Mouse (Mus musculus) erythroblast, adult 5-6 weeks (primary cell): Measurements from ENCODE around the gene Supt4a. TPM values are rescaled to one million over a fixed set of nuclear protein-coding genes. Genes with fewer than 3 reads are reported as not detected.

ENCODE experiments used
- ATAC-seq: replicated peaks from 2 replicates; pipeline ENCODE4 v1.8.0; 2016; ENCODE audit warnings: moderate number of reproducible peaks, mild to moderate bottlenecking, moderate TSS enrichment, inconsistent platforms; ENCODE audit not compliant: poor library complexity, low FRiP score, severe bottlenecking
- total RNA-seq, 2 experiments: library from RNA; stranded (forward) in 1 of 2; stranded (reverse) in 1 of 2; fragments of 150-400 nt in 1 of 2; fragments of 200-764, 138-1000 nt in 1 of 2; gene quantifications; 2 replicates each; pipeline versions ENCODE4 v1.2.3 to v1.2.4; 2015 to 2017; ENCODE audit warnings: low replicate concordance in 2 of 2

Gene Supt4a
- total RNA-seq, 2 experiments from 2014 or later = 103 to 166 TPM

GRCm38 (mm10) chr11:87761806-87762701, 24.7 kb downstream of the Supt4a start:
- no peak for ATAC-seq

- ATAC-seq = no peak
Measured at GRCm38 (mm10) chr11:87762702-87763385, 25.5 kb downstream of the Supt4a start.

- no peak for ATAC-seq
Measured at GRCm38 (mm10) chr11:87763511-87763987, 26.2 kb downstream of the Supt4a start.

DNA sequence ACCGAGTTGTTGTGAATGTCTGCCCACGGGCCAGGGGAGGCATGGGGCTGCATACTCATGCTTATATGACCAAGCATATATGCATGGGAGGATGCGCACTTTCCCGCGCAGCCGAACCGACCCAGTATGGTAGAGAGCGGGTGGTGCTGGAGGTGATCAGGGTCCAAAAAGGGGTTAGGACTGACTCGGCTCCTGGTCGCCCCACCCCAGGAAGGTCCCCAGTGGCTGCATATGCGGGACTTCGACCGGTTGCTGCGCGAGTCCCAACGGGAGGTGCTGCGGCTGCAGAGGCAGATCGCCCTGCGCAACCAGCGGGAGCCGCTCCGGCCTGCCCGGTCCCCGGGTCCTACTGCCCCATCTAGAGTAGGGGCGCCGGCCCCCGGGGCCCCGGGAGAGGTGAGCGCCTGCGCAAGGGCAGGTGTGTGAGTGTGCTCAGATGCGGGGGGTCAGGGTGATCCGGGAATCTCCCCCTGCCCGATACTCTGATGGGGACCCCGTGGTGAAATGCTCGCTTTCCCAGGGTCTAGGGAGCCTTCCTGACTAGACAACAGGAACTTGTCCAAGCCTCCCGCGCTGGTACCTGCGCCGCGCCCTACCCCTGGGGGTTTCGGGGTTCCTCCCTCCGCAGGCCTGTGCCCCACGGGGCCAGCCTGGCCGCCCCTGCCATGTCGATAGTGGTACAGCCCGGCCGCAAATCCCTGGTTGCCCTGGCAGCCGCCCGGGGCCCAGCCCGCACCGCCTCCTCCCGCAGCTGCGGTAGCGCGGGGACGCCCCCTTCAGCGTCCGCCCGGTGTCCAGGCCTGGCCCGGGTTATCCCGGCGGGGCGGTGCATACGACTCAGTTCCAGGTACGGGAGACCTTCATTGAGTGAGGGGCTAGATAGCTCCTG, 26.9 kb downstream of the Supt4a start:
- no peak for ATAC-seq

DNA sequence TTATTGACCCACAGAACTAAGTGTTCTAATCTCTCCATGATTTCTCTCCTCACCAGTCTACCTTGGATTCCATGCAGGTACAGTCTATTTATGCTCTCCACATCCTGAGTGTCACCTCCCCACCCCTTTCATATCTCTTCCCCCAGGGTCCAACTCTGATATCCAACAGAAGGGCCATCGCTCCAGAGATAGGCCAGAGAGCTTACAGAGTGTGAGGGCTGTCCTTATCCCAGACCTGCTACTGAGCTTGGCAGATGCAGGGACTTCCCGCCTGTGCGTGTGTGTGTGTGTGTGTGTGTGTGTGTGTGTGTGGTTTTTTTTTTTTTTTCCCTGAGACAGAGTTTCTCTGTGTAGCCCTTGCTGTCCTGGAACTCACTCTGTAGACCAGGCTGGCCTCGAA, 31.4 kb downstream of the Supt4a start:
- no peak for ATAC-seq

DNA sequence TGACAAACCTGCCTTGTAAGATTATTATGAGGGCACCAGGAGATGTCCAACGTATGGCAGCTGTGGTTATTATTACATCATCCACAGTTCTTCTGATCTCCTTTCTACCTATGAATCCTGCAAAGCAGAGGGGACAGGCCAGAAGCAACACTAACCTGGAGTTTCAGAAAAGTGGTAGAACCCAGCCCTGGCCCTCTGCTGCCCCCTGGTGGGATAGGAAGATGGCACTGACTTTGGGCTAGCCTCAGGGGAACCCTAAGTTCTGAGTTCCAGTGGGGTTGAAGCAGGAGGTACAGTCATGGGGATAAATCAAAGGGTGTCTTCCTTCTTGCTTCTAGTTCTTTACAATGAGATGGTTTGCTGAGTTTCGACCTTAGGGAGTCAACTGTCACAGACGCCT, 33.6 kb downstream of the Supt4a start:
- ATAC-seq = peak; percentile 78

DNA sequence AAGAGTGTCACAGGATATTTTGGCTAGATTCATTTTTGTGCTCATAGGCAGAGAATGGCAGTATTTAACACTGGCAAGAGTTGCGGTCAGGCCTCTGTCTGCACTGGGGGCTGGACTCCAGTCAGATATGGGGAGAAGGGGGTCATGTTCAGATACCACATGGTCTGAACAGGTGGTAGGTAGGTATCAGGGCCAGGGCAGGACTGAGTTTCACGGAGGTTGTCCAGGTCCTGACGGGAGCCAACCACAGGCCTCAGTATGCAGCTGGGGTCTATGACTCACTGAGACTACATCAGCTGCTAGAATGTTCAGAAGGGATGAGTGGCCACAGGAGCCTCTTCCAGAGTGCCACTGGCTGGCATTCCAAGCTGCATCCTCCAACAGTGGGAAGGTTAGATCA, 35.0 kb downstream of the Supt4a start:
- no peak for ATAC-seq

DNA sequence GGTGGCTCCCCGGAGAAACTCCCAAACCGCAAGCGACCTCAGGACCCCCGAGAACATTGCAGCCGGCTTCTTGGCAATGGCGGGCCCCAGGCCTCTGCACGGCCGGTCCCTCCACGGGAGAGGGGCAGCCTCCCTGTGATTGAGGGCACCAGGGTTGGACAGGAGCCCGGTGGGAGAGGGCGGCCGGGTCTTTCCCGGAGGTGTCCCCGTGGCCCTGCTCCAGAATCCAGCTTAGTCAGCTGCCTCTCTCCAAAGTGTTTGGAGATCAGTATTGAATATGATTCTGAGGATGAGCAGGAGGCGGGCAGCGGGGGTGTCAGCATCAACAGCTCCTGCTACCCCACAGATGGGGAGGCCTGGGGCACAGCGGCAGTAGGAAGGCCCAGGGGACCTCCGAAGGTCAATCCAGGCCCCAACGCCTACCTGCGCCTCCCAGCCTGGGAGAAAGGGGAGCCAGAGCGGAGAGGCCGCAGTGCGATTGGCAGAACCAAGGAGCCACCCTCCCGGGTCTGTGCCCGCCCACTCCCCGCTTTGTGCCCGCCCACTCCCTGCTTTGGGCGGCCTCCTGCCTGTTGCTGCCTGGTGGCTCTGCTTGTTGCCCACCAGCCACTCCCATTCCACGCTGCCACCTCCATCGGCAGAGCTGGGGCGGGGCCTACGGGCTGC, 40.9 kb downstream of the Supt4a start:
- no peak for ATAC-seq

- no peak for ATAC-seq
Measured at GRCm38 (mm10) chr11:87778915-87779314, 41.6 kb downstream of the Supt4a start.

DNA sequence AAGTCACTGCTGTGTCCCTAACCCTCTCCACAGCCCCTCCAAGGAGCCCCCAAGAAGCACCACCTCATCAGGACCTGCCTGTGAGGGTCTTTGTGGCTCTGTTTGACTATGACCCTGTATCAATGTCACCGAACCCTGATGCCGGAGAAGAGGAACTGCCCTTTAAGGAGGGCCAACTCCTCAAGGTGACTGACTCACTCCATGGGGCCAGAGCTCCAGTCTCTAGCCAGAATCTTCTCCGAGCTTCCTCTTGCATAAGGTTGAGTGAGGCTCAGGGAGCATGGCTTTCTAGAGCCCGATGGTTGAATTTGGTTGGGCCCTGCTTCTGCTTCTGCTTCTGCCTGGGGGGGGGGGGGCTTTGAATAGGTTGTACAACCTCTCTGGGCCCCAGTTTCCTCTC, 42.0 kb downstream of the Supt4a start:
- ATAC-seq = no peak

DNA sequence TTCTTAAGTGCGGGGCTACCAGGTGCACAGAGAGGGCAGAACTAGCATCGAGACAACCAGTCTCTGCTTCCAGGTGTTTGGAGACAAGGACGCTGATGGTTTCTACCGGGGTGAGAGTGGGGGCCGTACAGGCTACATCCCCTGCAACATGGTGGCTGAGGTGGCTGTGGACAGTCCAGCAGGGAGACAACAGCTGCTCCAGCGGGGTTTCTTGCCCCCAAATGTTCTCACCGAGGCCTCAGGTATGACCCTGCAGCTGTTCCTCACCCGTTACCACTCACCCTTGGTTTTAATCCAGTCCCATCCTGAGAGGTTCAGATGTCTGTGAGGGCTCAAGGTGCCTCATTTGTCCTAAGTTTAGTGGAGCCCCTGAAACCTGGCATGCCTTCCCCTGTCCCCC, 42.8 kb downstream of the Supt4a start:
- no peak for ATAC-seq

- no peak for ATAC-seq
Measured at GRCm38 (mm10) chr11:87790088-87790487, 52.7 kb downstream of the Supt4a start.

Other genes with a start within 250 kb of the Supt4a start
- gene Gm11492, start 170.9 kb upstream of the Supt4a start, total RNA-seq (2015; ENCODE audit: low replicate concordance) = not detected in 2 replicates
- not detected in 2 replicates for gene Gm11492, start 170.9 kb upstream of the Supt4a start, total RNA-seq (2017; ENCODE audit: low replicate concordance)
- gene Sept4, start 168.6 kb upstream of the Supt4a start, total RNA-seq (2015; ENCODE audit: low replicate concordance) = not detected in 2 replicates
- gene Sept4, start 168.6 kb upstream of the Supt4a start, total RNA-seq (2017; ENCODE audit: low replicate concordance) = 2.8 and 9.3 TPM in 2 replicates
- gene Mtmr4, start 145.4 kb upstream of the Supt4a start, total RNA-seq (2015; ENCODE audit: low replicate concordance) = 4.0 and 4.2 TPM in 2 replicates
- gene Mtmr4, start 145.4 kb upstream of the Supt4a start, total RNA-seq (2017; ENCODE audit: low replicate concordance) = 4.9 and 6.4 TPM in 2 replicates
- 0.38 TPM in 1 of 2 replicates, not detected in the other for gene Hsf5, start 120.4 kb upstream of the Supt4a start, total RNA-seq (2015; ENCODE audit: low replicate concordance)
- gene Hsf5, start 120.4 kb upstream of the Supt4a start, total RNA-seq (2017; ENCODE audit: low replicate concordance) = not detected in 2 replicates
- not detected in 2 replicates for gene Rnf43, start 74.8 kb upstream of the Supt4a start, total RNA-seq (2015; ENCODE audit: low replicate concordance)
- 0.98 and 1.0 TPM in 2 replicates for gene Rnf43, start 74.8 kb upstream of the Supt4a start, total RNA-seq (2017; ENCODE audit: low replicate concordance)
- gene Tspoap1, start 23.0 kb downstream of the Supt4a start, total RNA-seq (2015; ENCODE audit: low replicate concordance) = 4.2 and 5.4 TPM in 2 replicates
- 5.4 and 16.6 TPM in 2 replicates for gene Tspoap1, start 23.0 kb downstream of the Supt4a start, total RNA-seq (2017; ENCODE audit: low replicate concordance)
- gene Mpo, start 56.0 kb downstream of the Supt4a start, total RNA-seq (2015; ENCODE audit: low replicate concordance) = 1,764 and 1,778 TPM in 2 replicates
- 605 and 1,001 TPM in 2 replicates for gene Mpo, start 56.0 kb downstream of the Supt4a start, total RNA-seq (2017; ENCODE audit: low replicate concordance)
- gene Lpo, start 90.7 kb downstream of the Supt4a start, total RNA-seq (2015; ENCODE audit: low replicate concordance) = not detected in 2 replicates
- gene Lpo, start 90.7 kb downstream of the Supt4a start, total RNA-seq (2017; ENCODE audit: low replicate concordance) = not detected in 2 replicates
- gene Mks1, start 115.7 kb downstream of the Supt4a start, total RNA-seq (2015; ENCODE audit: low replicate concordance) = 0.38 TPM in 1 of 2 replicates, not detected in the other
- 0.28 TPM in 1 of 2 replicates, not detected in the other for gene Mks1, start 115.7 kb downstream of the Supt4a start, total RNA-seq (2017; ENCODE audit: low replicate concordance)
- 34.0 and 42.8 TPM in 2 replicates for gene Epx, start 138.0 kb downstream of the Supt4a start, total RNA-seq (2015; ENCODE audit: low replicate concordance)
- gene Epx, start 138.0 kb downstream of the Supt4a start, total RNA-seq (2017; ENCODE audit: low replicate concordance) = 31.1 and 53.2 TPM in 2 replicates
- not detected in 2 replicates for gene Olfr462, start 154.7 kb downstream of the Supt4a start, total RNA-seq (2015; ENCODE audit: low replicate concordance)
- gene Olfr462, start 154.7 kb downstream of the Supt4a start, total RNA-seq (2017; ENCODE audit: low replicate concordance) = not detected in 2 replicates
- not detected in 2 replicates for gene Olfr463, start 159.8 kb downstream of the Supt4a start, total RNA-seq (2015; ENCODE audit: low replicate concordance)
- not detected in 2 replicates for gene Olfr463, start 159.8 kb downstream of the Supt4a start, total RNA-seq (2017; ENCODE audit: low replicate concordance)
- not detected in 2 replicates for gene Olfr464, start 183.4 kb downstream of the Supt4a start, total RNA-seq (2015; ENCODE audit: low replicate concordance)
- gene Olfr464, start 183.4 kb downstream of the Supt4a start, total RNA-seq (2017; ENCODE audit: low replicate concordance) = not detected in 2 replicates
- 2.1 and 2.5 TPM in 2 replicates for gene Dynll2, start 250.0 kb downstream of the Supt4a start, total RNA-seq (2015; ENCODE audit: low replicate concordance)
- gene Dynll2, start 250.0 kb downstream of the Supt4a start, total RNA-seq (2017; ENCODE audit: low replicate concordance) = 3.2 and 7.8 TPM in 2 replicates